Mouse (Mus musculus) gastrocnemius, postnatal 14 days (tissue): ENCODE measurements around the gene Tars. TPM values are rescaled to one million over a fixed set of nuclear protein-coding genes. Genes with fewer than 3 reads are reported as not detected.
A peak's percentile ranks its signal among the peaks of the same experiment; 100 is the strongest.

Experiments used
- DNase-seq: peaks from one replicate; pipeline ENCODE4 v3.0.0; 2021; ENCODE audit warnings: mixed read lengths
- intact Hi-C: fragments of 180-260 bp; cut with DNase I; formaldehyde crosslinking; loops from one replicate; pipeline ENCODE4 v1.15.1; 2025; ENCODE audit warnings: low total_unique reads
- long read RNA-seq, 2 experiments: library from polyadenylated mRNA; stranded (forward); transcript quantifications; one replicate each; pipeline ENCODE4 v2.0.0; 2021
- total RNA-seq, 2 experiments: library from RNA; stranded (reverse); gene quantifications; 2 replicates each; pipeline ENCODE4 v1.2.3; 2021

The Tars gene
- 10 to 100 TPM; 27.6 to 29.7 TPM for total RNA-seq
- long read RNA-seq, experiment 1, full-length matches to known transcripts = 29 of 32 reads
- long read RNA-seq, experiment 1, partial matches to known transcripts = 2 of 32 reads
- long read RNA-seq, experiment 1, other reads (novel, unspliced or antisense) = 1 of 32 reads
- long read RNA-seq, experiment 2, full-length matches to known transcripts = 60 of 66 reads
- long read RNA-seq, experiment 2, partial matches to known transcripts = 6 of 66 reads
- long read RNA-seq, experiment 2, other reads (novel, unspliced or antisense) = 0 of 66 reads

GRCm38 (mm10) chr15:11399356-11400067 is at the start of gene Tars:
Gene Tars (minus strand): TSS chr15:11399665.
- intact Hi-C loops = no loop called here
- DNase-seq = peak; percentile 98

- intact Hi-C loops = no loop called here
- DNase-seq = peak; percentile 29
Measured at GRCm38 (mm10) chr15:11437361-11437760, 37.9 kb upstream of the Tars start.

GRCm38 (mm10) chr15:11436709-11437280 is 37.3 kb upstream of the Tars start:
- intact Hi-C loops = no loop called here
- peak; percentile 18 for DNase-seq

GRCm38 (mm10) chr15:11426899-11427298 is 27.4 kb upstream of the Tars start:
- intact Hi-C loops = no loop called here
- DNase-seq = no peak

- DNase-seq = no peak
- intact Hi-C loops = loop anchor here (5.0 kb wide), 1 partner anchor 489 kb away; no protein-coding TSS in a partner anchor
Measured at GRCm38 (mm10) chr15:11413484-11413883, 14.0 kb upstream of the Tars start.

- intact Hi-C loops = loop anchor here (5.0 kb wide), 1 partner anchor 490 kb away; no protein-coding TSS in a partner anchor
- DNase-seq = no peak
Measured at GRCm38 (mm10) chr15:11412542-11412941, 13.1 kb upstream of the Tars start.

GRCm38 (mm10) chr15:11411846-11412245 is 12.4 kb upstream of the Tars start:
- intact Hi-C loops = loop anchor here (5.0 kb wide), 1 partner anchor 490 kb away; no protein-coding TSS in a partner anchor
- DNase-seq = no peak

- intact Hi-C loops = loop anchor here (5.0 kb wide), 1 partner anchor 554 kb away; no protein-coding TSS in a partner anchor
- peak; percentile 15 for DNase-seq
Measured at GRCm38 (mm10) chr15:11408155-11408826, 8.8 kb upstream of the Tars start.

- intact Hi-C loops = loop anchor here (5.0 kb wide), 1 partner anchor 555 kb away; no protein-coding TSS in a partner anchor
- DNase-seq = peak; percentile 38
Measured at GRCm38 (mm10) chr15:11407381-11407780, 7.9 kb upstream of the Tars start.

GRCm38 (mm10) chr15:11406769-11407168 is 7.3 kb upstream of the Tars start:
- no peak for DNase-seq
- intact Hi-C loops = loop anchor here (5.0 kb wide), 1 partner anchor 556 kb away; no protein-coding TSS in a partner anchor

GRCm38 (mm10) chr15:11398676-11399350 is 652 bp downstream of the Tars start:
- DNase-seq = no peak
- intact Hi-C loops = no loop called here

GRCm38 (mm10) chr15:11396421-11396820 is 3.0 kb downstream of the Tars start:
- DNase-seq = no peak
- intact Hi-C loops = no loop called here

GRCm38 (mm10) chr15:11392903-11393302 is 6.6 kb downstream of the Tars start:
- intact Hi-C loops = no loop called here
- no peak for DNase-seq

GRCm38 (mm10) chr15:11383796-11384195 is 15.7 kb downstream of the Tars start:
- DNase-seq = no peak
- intact Hi-C loops = loop anchor here (5.0 kb wide), 1 partner anchor 346 kb away; the partner anchor contains the start of gene Rxfp3

- intact Hi-C loops = loop anchor here (5.0 kb wide), 1 partner anchor 345 kb away; the partner anchor contains the start of gene Rxfp3
- DNase-seq = no peak
Measured at GRCm38 (mm10) chr15:11382585-11382984, 16.9 kb downstream of the Tars start.

GRCm38 (mm10) chr15:11380616-11381015 is 18.8 kb downstream of the Tars start:
- intact Hi-C loops = loop anchor here (5.0 kb wide), 1 partner anchor 343 kb away; the partner anchor contains the start of gene Rxfp3
- DNase-seq = no peak

- no peak for DNase-seq
- intact Hi-C loops = loop anchor here (5.0 kb wide), 1 partner anchor 343 kb away; the partner anchor contains the start of gene Rxfp3
Measured at GRCm38 (mm10) chr15:11380087-11380530, 19.4 kb downstream of the Tars start.

GRCm38 (mm10) chr15:11379431-11380086 is 19.9 kb downstream of the Tars start:
- intact Hi-C loops = loop anchor here (5.0 kb wide), 2 partner anchors 342 to 457 kb away; partner anchors contain the start of gene Rxfp3

More at GRCm38 (mm10) chr15:11379431-11380086, 19.9 kb downstream of the Tars start:
- no peak for DNase-seq
